In genomic region chr11:54808177-54808576, GRCm38 (mm10) we compare ENCODE assay signal across 19 mouse cellular contexts. TPM values are rescaled to one million over a fixed set of nuclear protein-coding genes. Genes with fewer than 3 reads are reported as not detected.
DNase-seq lines count a peak whose midpoint lies in the region; ATAC-seq and TF ChIP-seq lines count a peak whose summit lies in the region.
"Had no signal": no experiment of that assay in that cellular context is flagged by ENCODE, and none has a peak within 500 bp of the region (broad histone marks: within the 10 kb centered on the region; RNA-seq: fewer than 3 reads in every experiment).

No protein-coding gene starts in this region.

- H3K9ac ChIP-seq in hindbrain, embryonic 11.5 days (ENCODE audit: low read depth, low read length) = no peak overlapping the region
- H3K9ac ChIP-seq in CH12.LX (ENCODE audit: insufficient read depth, low read depth) = no peak overlapping the region
- H3K9ac ChIP-seq in forebrain, embryonic 11.5 days (ENCODE audit: low read length) = no peak overlapping the region
- H3K9ac ChIP-seq: embryonic facial prominence, embryonic 13.5 days; liver, embryonic 12.5 days; lung, embryonic 15.5 days; midbrain, embryonic 15.5 days had no signal

- no peak for TF ChIP-seq POLR2A in CH12.LX (IDR thresholded peaks at IDR 0.05; ENCODE audit: low read depth, low read length)

- 0 out of 2 replicates have a peak overlapping the region, but pooled peaks have one; percentile 8 for H3K27ac ChIP-seq in hindbrain, embryonic 10.5 days
- H3K27ac ChIP-seq in hindbrain, embryonic 11.5 days (ENCODE audit: low read depth, low read length) = no peak overlapping the region
- no peak overlapping the region for H3K27ac ChIP-seq in CH12.LX (ENCODE audit: insufficient read depth, low read depth)
- H3K27ac ChIP-seq in forebrain, embryonic 11.5 days (ENCODE audit: low read depth, low read length) = no peak overlapping the region
- H3K27ac ChIP-seq: embryonic facial prominence, embryonic 13.5 days; hindbrain, postnatal 0 days; liver, embryonic 12.5 days; lung, embryonic 15.5 days; midbrain, embryonic 15.5 days had no signal

- H3K27me3 ChIP-seq in hindbrain, embryonic 10.5 days (ENCODE audit: insufficient read depth, poor library complexity, severe bottlenecking) = no peaks in the 10 kb centered on the region
- H3K27me3 ChIP-seq in hindbrain, embryonic 11.5 days (ENCODE audit: control insufficient read depth, insufficient read depth, low read length) = no peaks in the 10 kb centered on the region
- no peaks in the 10 kb centered on the region for H3K27me3 ChIP-seq in CH12.LX (replicated peaks)
- no peaks in the 10 kb centered on the region for H3K27me3 ChIP-seq in forebrain, embryonic 11.5 days (ENCODE audit: control insufficient read depth, insufficient read depth, low read length)
- H3K27me3 ChIP-seq: embryonic facial prominence, embryonic 13.5 days; lung, embryonic 15.5 days; midbrain, embryonic 15.5 days had no signal

- in situ Hi-C loops in CH12.LX (cut with MboI; ENCODE audit: low pct_ligation_motif_present, low pct_unique_long_range_greater_than_20kb, low sequenced_read_pairs) = no loop called here

- WGBS in hindbrain, embryonic 10.5 days = 78% methylated on average over 4 of the region's 4 CpGs
- 81% methylated on average over 4 of the region's 4 CpGs for WGBS in hindbrain, embryonic 11.5 days
- WGBS in forebrain, embryonic 11.5 days = 84% methylated on average over 4 of the region's 4 CpGs

- no peak for TF ChIP-seq CTCF in CH12.LX (conservative IDR thresholded peaks at IDR 0.05 in 1 of 2, IDR thresholded peaks at IDR 0.05 in 1 of 2; ENCODE audit: low read depth in 2 of 2, low read length in 2 of 2)

- H3K79me2 ChIP-seq in CH12.LX (replicated peaks; ENCODE audit: control insufficient read depth, extremely low read depth, insufficient read depth, poor library complexity, severe bottlenecking) = no peaks in the 10 kb centered on the region

- TF ChIP-seq RAD21 in CH12.LX (IDR thresholded peaks at IDR 0.05; ENCODE audit: low read depth, low read length) = no peak

- H3K4me2 ChIP-seq in hindbrain, embryonic 11.5 days (replicated peaks; ENCODE audit: low read depth, low read length) = no peak overlapping the region
- H3K4me2 ChIP-seq in CH12.LX (ENCODE audit: insufficient read depth, low read depth, poor library complexity, severe bottlenecking) = no peak overlapping the region
- H3K4me2 ChIP-seq in forebrain, embryonic 11.5 days (ENCODE audit: low read depth, low read length, severe bottlenecking) = no peak overlapping the region
- H3K4me2 ChIP-seq: embryonic facial prominence, embryonic 13.5 days; liver, embryonic 12.5 days; lung, embryonic 15.5 days; midbrain, embryonic 15.5 days had no signal

- no peaks in the 10 kb centered on the region for H3K36me3 ChIP-seq in hindbrain, embryonic 10.5 days
- H3K36me3 ChIP-seq in hindbrain, embryonic 11.5 days (ENCODE audit: control insufficient read depth, insufficient read depth, low read length) = no peaks in the 10 kb centered on the region
- no peaks in the 10 kb centered on the region for H3K36me3 ChIP-seq in CH12.LX (replicated peaks in 1 of 2; ENCODE audit: control insufficient read depth in 1 of 2, insufficient read depth in 1 of 2, low read length in 1 of 2)
- H3K36me3 ChIP-seq in forebrain, embryonic 11.5 days (ENCODE audit: control insufficient read depth, insufficient read depth, low read length) = no peaks in the 10 kb centered on the region
- H3K36me3 ChIP-seq: embryonic facial prominence, embryonic 13.5 days; liver, embryonic 12.5 days; lung, embryonic 15.5 days; midbrain, embryonic 15.5 days had no signal

- peak; percentile 80 for TF ChIP-seq EP300 in CH12.LX (IDR thresholded peaks at IDR 0.05; ENCODE audit: low read length)

- DNase-seq in hindbrain, embryonic 10.5 days (ENCODE audit: low spot score) = no peak
- DNase-seq in hindbrain, embryonic 11.5 days (ENCODE audit: low spot score) = no peak
- peak; percentile 87 for DNase-seq in CH12.LX (ENCODE audit: extremely low read depth)
- DNase-seq in left cerebral cortex, adult 11 months (ENCODE audit: low spot score) = no peak
- no peak for DNase-seq in forebrain, embryonic 11.5 days (ENCODE audit: low spot score)
- no peak for DNase-seq in cerebellum, adult 9-11 months
- DNase-seq: adrenal gland, adult 2 months; cerebellum, adult 18-20 months; gastrocnemius, postnatal 10 days; heart, postnatal 14 days; left cerebral cortex, postnatal 4 days; thymus, adult 18-20 months had no signal

- dilution Hi-C loops in CH12.LX (cut with MboI; ENCODE audit: extremely low pct_ligation_motif_present, extremely low pct_unique_long_range_greater_than_20kb, low sequenced_read_pairs) = no loop called here

- no peak for ATAC-seq in hindbrain, embryonic 11.5 days (ENCODE audit: low FRiP score)
- peak; percentile 54 for ATAC-seq in granulocyte monocyte progenitor cell, adult 5-6 weeks (replicated peaks; ENCODE audit: poor library complexity, severe bottlenecking)
- ATAC-seq in neutrophil, adult 5-6 weeks (ENCODE audit: extremely low read depth, insufficient number of reproducible peaks, low FRiP score, poor library complexity, severe bottlenecking) = 0 out of 2 replicates have a peak, but pooled peaks have one; percentile 37
- no peak for ATAC-seq in forebrain, embryonic 11.5 days (replicated peaks; ENCODE audit: low FRiP score)
- ATAC-seq: hindbrain, postnatal 0 days; liver, embryonic 12.5 days; midbrain, embryonic 15.5 days had no signal

- H3K4me1 ChIP-seq in hindbrain, embryonic 10.5 days (replicated peaks) = peaks cover 34% of the 10 kb centered on the region
- peaks cover 3% of the 10 kb centered on the region for H3K4me1 ChIP-seq in hindbrain, embryonic 11.5 days (replicated peaks; ENCODE audit: control insufficient read depth, insufficient read depth, low read length)
- H3K4me1 ChIP-seq in CH12.LX (ENCODE audit: control insufficient read depth in 1 of 2, insufficient read depth in 2 of 2) = peaks cover 16 to 41% of the 10 kb centered on the region in 2 experiments
- H3K4me1 ChIP-seq in forebrain, embryonic 11.5 days (replicated peaks; ENCODE audit: control insufficient read depth, insufficient read depth, low read length) = peaks cover 10% of the 10 kb centered on the region; the same call in 1 of the 2 replicates
- H3K4me1 ChIP-seq: embryonic facial prominence, embryonic 13.5 days; lung, embryonic 15.5 days had no signal

- no peaks in the 10 kb centered on the region for H3K9me3 ChIP-seq in hindbrain, embryonic 10.5 days
- no peaks in the 10 kb centered on the region for H3K9me3 ChIP-seq in hindbrain, embryonic 11.5 days (ENCODE audit: control insufficient read depth, low read length)
- peaks cover 13% of the 10 kb centered on the region for H3K9me3 ChIP-seq in CH12.LX (replicated peaks; ENCODE audit: low read length)
- H3K9me3 ChIP-seq in forebrain, embryonic 11.5 days (ENCODE audit: control insufficient read depth, low read length) = no peaks in the 10 kb centered on the region
- H3K9me3 ChIP-seq: embryonic facial prominence, embryonic 13.5 days; liver, embryonic 12.5 days; lung, embryonic 15.5 days; midbrain, embryonic 15.5 days had no signal

- H3K4me3 ChIP-seq in hindbrain, embryonic 10.5 days = no peak overlapping the region
- H3K4me3 ChIP-seq in hindbrain, embryonic 11.5 days (ENCODE audit: low read depth, low read length) = no peak overlapping the region
- no peak overlapping the region for H3K4me3 ChIP-seq in CH12.LX (replicated peaks in 1 of 3; ENCODE audit: low read depth in 2 of 3, low read length in 2 of 3, poor library complexity in 1 of 3)
- H3K4me3 ChIP-seq in forebrain, embryonic 11.5 days (ENCODE audit: low read depth, low read length) = no peak overlapping the region
- H3K4me3 ChIP-seq: embryonic facial prominence, embryonic 13.5 days; liver, embryonic 12.5 days; lung, embryonic 15.5 days; midbrain, embryonic 15.5 days had no signal

TF ChIP-seq in CH12.LX, 34 proteins besides CTCF, POLR2A, EP300 and RAD21 (continues in another document):
- TF ChIP-seq ZMIZ1 (IDR thresholded peaks at IDR 0.05; ENCODE audit: low read depth, low read length) (no peak), IRF4 (IDR thresholded peaks at IDR 0.05; ENCODE audit: low read depth, low read length) (peak; percentile 74; the same call in 1 of the 2 replicates), TBP (conservative IDR thresholded peaks at IDR 0.05; ENCODE audit: low read depth, low read length) (no peak)

RNA-seq across cellular contexts. Expression of gene Cdc42se2, which starts 20.7 kb away (rescaled TPM):
- polyA plus RNA-seq in hindbrain, embryonic 10.5 days (2016; fragmentation: Nextera tagmentation; extraction: Ambion mirVana) = 212 and 247 TPM in 2 replicates
- polyA plus RNA-seq in hindbrain, embryonic 11.5 days (2014; fragmentation: Nextera tagmentation; extraction: Ambion mirVana) = 245 and 257 TPM in 2 replicates
- total RNA-seq in CH12.LX (2012; rRNA removed) = 97.9 and 99.1 TPM in 2 replicates
- total RNA-seq in CH12.LX (2014; rRNA removed) = 215 and 227 TPM in 2 replicates
- polyA plus RNA-seq in CH12.LX (2012; ENCODE audit: insufficient read length, low read depth) = 84.7 and 97.4 TPM in 2 replicates
- 41.6 and 47.5 TPM in 2 replicates for total RNA-seq in granulocyte monocyte progenitor cell, adult 5-6 weeks (2014; fragmentation: Nextera tagmentation)
- 48.0 and 48.6 TPM in 2 replicates for total RNA-seq in granulocyte monocyte progenitor cell, adult 5-6 weeks (2017)
- total RNA-seq in neutrophil, adult 5-6 weeks (2017) = 167 and 174 TPM in 2 replicates
- 221 and 230 TPM in 2 replicates for polyA plus RNA-seq in forebrain, embryonic 11.5 days (2014; fragmentation: Nextera tagmentation; extraction: Ambion mirVana)

RNA-seq across cellular contexts. Expression of gene Lyrm7, which starts 52.5 kb away (rescaled TPM):
- polyA plus RNA-seq in hindbrain, embryonic 10.5 days (2016; fragmentation: Nextera tagmentation; extraction: Ambion mirVana) = 3.0 and 5.2 TPM in 2 replicates
- polyA plus RNA-seq in hindbrain, embryonic 11.5 days (2014; fragmentation: Nextera tagmentation; extraction: Ambion mirVana) = 9.7 and 11.2 TPM in 2 replicates
- 18.2 and 23.1 TPM in 2 replicates for total RNA-seq in CH12.LX (2012; rRNA removed)
- 15.5 and 18.6 TPM in 2 replicates for total RNA-seq in CH12.LX (2014; rRNA removed)
- 55.8 and 64.4 TPM in 2 replicates for polyA plus RNA-seq in CH12.LX (2012; ENCODE audit: insufficient read length, low read depth)
- 4.0 and 9.3 TPM in 2 replicates for total RNA-seq in granulocyte monocyte progenitor cell, adult 5-6 weeks (2014; fragmentation: Nextera tagmentation)
- total RNA-seq in granulocyte monocyte progenitor cell, adult 5-6 weeks (2017) = 2.0 and 11.1 TPM in 2 replicates
- total RNA-seq in neutrophil, adult 5-6 weeks (2017) = 9.2 and 11.5 TPM in 2 replicates
- polyA plus RNA-seq in forebrain, embryonic 11.5 days (2014; fragmentation: Nextera tagmentation; extraction: Ambion mirVana) = 6.4 and 8.6 TPM in 2 replicates

RNA-seq across cellular contexts. Expression of gene Hint1, which starts 58.0 kb away (rescaled TPM):
- 626 and 627 TPM in 2 replicates for polyA plus RNA-seq in hindbrain, embryonic 10.5 days (2016; fragmentation: Nextera tagmentation; extraction: Ambion mirVana)
- 654 and 669 TPM in 2 replicates for polyA plus RNA-seq in hindbrain, embryonic 11.5 days (2014; fragmentation: Nextera tagmentation; extraction: Ambion mirVana)
- total RNA-seq in CH12.LX (2012; rRNA removed) (1,034 and 1,097 TPM in 2 replicates), CH12.LX (2014; rRNA removed) (1,162 and 1,228 TPM in 2 replicates)
- 854 and 997 TPM in 2 replicates for polyA plus RNA-seq in CH12.LX (2012; ENCODE audit: insufficient read length, low read depth)
- 686 and 699 TPM in 2 replicates for total RNA-seq in granulocyte monocyte progenitor cell, adult 5-6 weeks (2014; fragmentation: Nextera tagmentation)
- 600 and 654 TPM in 2 replicates for total RNA-seq in granulocyte monocyte progenitor cell, adult 5-6 weeks (2017)
- 104 and 136 TPM in 2 replicates for total RNA-seq in neutrophil, adult 5-6 weeks (2017)
- 633 and 702 TPM in 2 replicates for polyA plus RNA-seq in forebrain, embryonic 11.5 days (2014; fragmentation: Nextera tagmentation; extraction: Ambion mirVana)

Comparison
In these comparisons a context has a peak if more than half of its experiments do, and no peak if none do; other contexts are left out.
1. ATAC-seq: peak in granulocyte monocyte progenitor cell, adult 5-6 weeks (single experiment) and neutrophil, adult 5-6 weeks (single experiment); none in hindbrain, embryonic 11.5 days (single experiment) and forebrain, embryonic 11.5 days (single experiment).